Mouse (Mus musculus) midbrain, embryonic 14.5 days (tissue): ENCODE results near the gene Sema7a. TPM values are rescaled to one million over a fixed set of nuclear protein-coding genes. Genes with fewer than 3 reads are reported as not detected.

Experiments used
- ATAC-seq: fragments of 200-750 bp; cut with Nextera tagmentation; 2 replicates; pipeline ENCODE4 v1.8.0; 2017; ENCODE audit warnings: moderate number of reproducible peaks, moderate library complexity; ENCODE audit not compliant: low FRiP score, low TSS enrichment
- DNase-seq: peaks from one replicate; pipeline ENCODE4 v3.0.0-alpha.2; 2015
- H3K27ac ChIP-seq: fragments of 300-500 bp; sonication (generic); replicated peaks from 2 replicates; pipeline ENCODE4 v1.5.1; 2014; ENCODE audit warnings: mild to moderate bottlenecking, low read depth, low read length, moderate library complexity
- H3K27me3 ChIP-seq: fragments of 300-500 bp; sonication (generic); 2 replicates; pipeline ENCODE4 v1.6.1; 2014; ENCODE audit warnings: low read length, control low read depth, mixed read lengths; ENCODE audit not compliant: control insufficient read depth, insufficient read depth
- H3K36me3 ChIP-seq: fragments of 300-500 bp; sonication (generic); 2 replicates; pipeline ENCODE4 v1.6.1; 2014; ENCODE audit warnings: low read length, control low read depth; ENCODE audit not compliant: control insufficient read depth, insufficient read depth
- H3K4me1 ChIP-seq: fragments of 300-500 bp; sonication (generic); 2 replicates; pipeline ENCODE4 v1.6.1; 2014; ENCODE audit warnings: mild to moderate bottlenecking, antibody characterized with exemption, low read length, control low read depth; ENCODE audit not compliant: control insufficient read depth, insufficient read depth
- H3K4me2 ChIP-seq: fragments of 300-500 bp; sonication (generic); 2 replicates; pipeline ENCODE4 v1.6.1; 2014; ENCODE audit warnings: mild to moderate bottlenecking, low read length, moderate library complexity
- H3K4me3 ChIP-seq: fragments of 300-500 bp; sonication (generic); replicated peaks from 2 replicates; pipeline ENCODE4 v1.5.1; 2014; ENCODE audit warnings: low read depth, low read length
- H3K9ac ChIP-seq: fragments of 300-500 bp; sonication (generic); replicated peaks from 2 replicates; pipeline ENCODE4 v1.6.1; 2014; ENCODE audit warnings: mild to moderate bottlenecking, low read length, moderate library complexity
- H3K9me3 ChIP-seq: fragments of 300-500 bp; sonication (generic); 2 replicates; pipeline ENCODE4 v1.6.1; 2016; ENCODE audit warnings: low read length, control low read depth, mixed read lengths; ENCODE audit not compliant: control insufficient read depth
- WGBS: fragments of 180-500 bp; shearing (Covaris S2); extraction: QIAGEN DNeasy Blood & Tissue Kit; methylation state at CpG from one replicate; pipeline ENCODE4 v1.1.7; 2014; 5-methylcytosine and 5-hydroxymethylcytosine counted together
- polyA plus RNA-seq: library from polyadenylated mRNA; unstranded; fragments of >200 nt; fragmentation: Nextera tagmentation; extraction: Ambion mirVana; gene quantifications from 2 replicates; pipeline ENCODE4 v1.2.1, GENCODE M21; 2014

The Sema7a gene
- polyA plus RNA-seq, 1 experiment from 2014 or later: 3.7 TPM

GRCm38 (mm10) chr9:57944572-57944971 is 4.7 kb downstream of the Sema7a start:
- H3K27ac ChIP-seq: no peak overlapping the region
- DNase-seq (peak; percentile 74), ATAC-seq (no peak)
- 26% methylated on average over 5 of the region's 5 CpGs for WGBS
- no peaks in the 10 kb centered on the region for H3K36me3 ChIP-seq
- no peak overlapping the region for H3K4me2 ChIP-seq
- peaks cover 32% of the 10 kb centered on the region for H3K4me1 ChIP-seq
- 0 out of 2 replicates have a peak, but pooled peaks cover 5% of the 10 kb centered on the region for H3K27me3 ChIP-seq
- no peaks in the 10 kb centered on the region for H3K9me3 ChIP-seq
- H3K9ac ChIP-seq: no peak overlapping the region
- no peak overlapping the region for H3K4me3 ChIP-seq

GRCm38 (mm10) chr9:57945771-57946616 is 6.1 kb downstream of the Sema7a start:
- DNase-seq (no peak), ATAC-seq (no peak)
- Histone ChIP-seq H3K27ac (no peak overlapping the region), H3K4me3 (no peak overlapping the region), H3K4me1 (peaks cover 30% of the 10 kb centered on the region), H3K9ac (no peak overlapping the region), H3K36me3 (no peaks in the 10 kb centered on the region), H3K9me3 (no peaks in the 10 kb centered on the region), H3K4me2 (no peak overlapping the region), H3K27me3 (0 out of 2 replicates have a peak, but pooled peaks cover 5% of the 10 kb centered on the region)
- WGBS: 56% methylated on average over 8 of the region's 8 CpGs

GRCm38 (mm10) chr9:57947381-57948030 is 7.6 kb downstream of the Sema7a start:
- no peak overlapping the region for H3K4me3 ChIP-seq
- WGBS: 59% methylated on average over 7 of the region's 7 CpGs
- H3K9ac ChIP-seq: no peak overlapping the region
- no peak overlapping the region for H3K4me2 ChIP-seq
- no peak for DNase-seq
- no peaks in the 10 kb centered on the region for H3K36me3 ChIP-seq
- no peaks in the 10 kb centered on the region for H3K27me3 ChIP-seq
- ATAC-seq: no peak
- peaks cover 15% of the 10 kb centered on the region for H3K4me1 ChIP-seq
- no peaks in the 10 kb centered on the region for H3K9me3 ChIP-seq
- H3K27ac ChIP-seq: no peak overlapping the region

DNA sequence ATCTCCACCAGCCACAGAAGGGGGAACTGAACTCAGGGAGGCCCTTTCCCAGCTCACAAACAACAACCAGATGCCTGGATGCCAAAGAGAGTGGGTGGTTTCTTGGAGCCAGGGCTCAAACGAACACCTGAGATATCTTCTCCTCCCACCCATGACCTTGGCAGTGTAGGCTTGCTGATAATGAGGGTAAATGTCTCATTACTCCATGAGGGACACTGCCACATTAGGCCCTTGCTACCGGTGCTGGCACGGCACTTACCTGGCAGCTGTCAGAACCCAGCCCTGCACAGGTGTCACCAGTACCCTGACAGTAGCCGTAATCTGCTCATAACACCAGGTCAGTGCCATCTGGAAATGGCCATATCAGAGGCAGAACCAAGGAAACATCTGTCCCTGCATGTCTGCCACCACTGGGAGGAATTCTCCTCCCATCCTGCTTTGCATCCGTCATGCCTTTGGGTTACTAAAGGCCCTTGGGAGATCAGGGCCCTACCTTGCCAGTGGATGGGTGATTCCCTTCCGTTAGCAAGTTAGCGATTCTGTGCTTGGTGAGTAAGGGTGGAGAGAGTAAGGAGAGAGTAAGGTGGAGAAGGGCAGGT is 8.5 kb downstream of the Sema7a start:
- no peak for ATAC-seq
- H3K4me1 ChIP-seq: peaks cover 10% of the 10 kb centered on the region
- 84% methylated on average over 7 of the region's 7 CpGs for WGBS

DNA sequence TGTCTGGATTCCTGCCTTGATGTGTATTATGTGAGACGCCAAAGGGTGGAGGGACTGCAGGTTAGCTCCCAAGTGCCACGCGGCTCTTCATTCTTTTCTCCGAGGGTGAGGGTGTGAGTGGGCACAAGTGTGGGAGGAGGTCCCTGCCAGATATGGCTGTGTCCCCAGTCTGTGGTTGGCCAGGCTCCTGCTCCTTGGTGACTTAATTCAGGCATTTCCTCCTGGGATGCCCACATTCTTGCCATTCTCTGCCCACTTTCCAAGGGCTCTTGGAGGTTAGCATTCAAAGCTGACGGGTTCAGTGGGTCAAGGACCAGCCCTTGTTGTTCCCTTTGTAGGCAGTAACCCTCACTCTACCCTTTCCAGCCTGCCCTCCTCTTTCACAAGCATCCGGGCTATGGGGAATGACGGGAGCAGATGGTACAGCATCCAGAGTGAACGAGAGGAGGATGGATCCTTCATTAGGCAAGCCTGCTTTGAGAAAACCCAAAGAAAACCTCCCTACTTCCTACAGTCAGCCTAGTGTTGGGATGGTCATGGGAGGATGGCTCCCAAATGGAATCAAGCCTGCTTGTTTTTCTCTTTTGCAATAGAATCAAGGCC is 9.3 kb downstream of the Sema7a start:
- 85% methylated on average over 8 of the region's 8 CpGs for WGBS
- ATAC-seq (no peak), DNase-seq (no peak)
- no peak overlapping the region for H3K9ac ChIP-seq
- no peak overlapping the region for H3K4me3 ChIP-seq
- H3K4me1 ChIP-seq: peaks cover 7% of the 10 kb centered on the region
- no peaks in the 10 kb centered on the region for H3K9me3 ChIP-seq
- no peaks in the 10 kb centered on the region for H3K27me3 ChIP-seq
- H3K27ac ChIP-seq: no peak overlapping the region
- no peaks in the 10 kb centered on the region for H3K36me3 ChIP-seq
- no peak overlapping the region for H3K4me2 ChIP-seq

More for the DNA sequence above, 8.5 kb downstream of the Sema7a start:
- DNase-seq: no peak
- H3K4me2 ChIP-seq: no peak overlapping the region
- H3K9ac ChIP-seq: no peak overlapping the region
- no peaks in the 10 kb centered on the region for H3K36me3 ChIP-seq
- H3K9me3 ChIP-seq: no peaks in the 10 kb centered on the region
- no peak overlapping the region for H3K4me3 ChIP-seq
- H3K27ac ChIP-seq: no peak overlapping the region
- H3K27me3 ChIP-seq: no peaks in the 10 kb centered on the region

DNA sequence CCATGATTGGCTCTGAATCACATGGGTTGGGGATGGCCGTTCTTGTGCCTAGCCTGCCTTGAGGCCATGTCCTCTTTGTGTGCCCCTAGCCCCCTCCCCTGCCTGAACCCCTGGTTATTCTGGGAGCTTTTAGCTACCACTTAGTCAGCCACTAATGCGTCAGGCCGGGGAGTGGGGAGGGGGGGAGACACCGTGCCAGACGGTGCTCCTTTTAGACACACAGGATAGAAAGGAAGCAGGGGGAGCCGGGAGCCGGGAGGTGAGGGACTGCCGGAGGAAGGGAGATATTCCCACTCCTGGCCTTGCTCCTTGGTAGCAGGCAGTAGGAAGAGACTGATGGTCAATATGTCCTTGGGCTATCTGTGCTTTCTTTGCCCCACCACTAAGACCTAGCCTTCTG is 10.0 kb downstream of the Sema7a start:
- peaks cover 4% of the 10 kb centered on the region; the same call in 1 of the 2 replicates for H3K36me3 ChIP-seq
- DNase-seq: no peak
- WGBS: 48% methylated on average over 8 of the region's 8 CpGs
- H3K27me3 ChIP-seq: no peaks in the 10 kb centered on the region
- peaks cover 7% of the 10 kb centered on the region for H3K4me1 ChIP-seq
- no peak overlapping the region for H3K27ac ChIP-seq
- H3K9me3 ChIP-seq: no peaks in the 10 kb centered on the region
- ATAC-seq: no peak
- no peak overlapping the region for H3K9ac ChIP-seq
- H3K4me2 ChIP-seq: no peak overlapping the region
- no peak overlapping the region for H3K4me3 ChIP-seq

DNA sequence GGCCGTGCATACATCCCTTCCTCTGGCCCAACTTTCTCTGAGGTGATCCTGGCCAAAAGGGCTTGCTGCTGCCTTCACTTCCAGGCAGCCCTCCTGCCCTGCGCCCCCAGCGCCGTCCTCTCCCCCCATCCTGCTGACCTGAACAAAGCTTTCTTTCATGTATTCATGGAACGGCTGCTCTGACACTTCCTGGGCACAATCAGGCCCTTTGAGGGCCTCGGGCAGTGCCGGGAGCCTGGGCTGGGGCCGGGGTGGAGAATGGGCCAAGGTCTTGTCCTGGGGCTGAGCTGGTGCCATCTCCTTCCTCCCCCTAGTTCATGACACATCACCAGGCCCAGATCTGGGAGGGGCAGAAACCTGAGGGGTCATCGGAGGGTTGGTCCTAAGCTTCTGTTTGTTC is 10.6 kb downstream of the Sema7a start:
- 34% methylated on average over 9 of the region's 9 CpGs for WGBS
- no peak overlapping the region for H3K9ac ChIP-seq

DNA sequence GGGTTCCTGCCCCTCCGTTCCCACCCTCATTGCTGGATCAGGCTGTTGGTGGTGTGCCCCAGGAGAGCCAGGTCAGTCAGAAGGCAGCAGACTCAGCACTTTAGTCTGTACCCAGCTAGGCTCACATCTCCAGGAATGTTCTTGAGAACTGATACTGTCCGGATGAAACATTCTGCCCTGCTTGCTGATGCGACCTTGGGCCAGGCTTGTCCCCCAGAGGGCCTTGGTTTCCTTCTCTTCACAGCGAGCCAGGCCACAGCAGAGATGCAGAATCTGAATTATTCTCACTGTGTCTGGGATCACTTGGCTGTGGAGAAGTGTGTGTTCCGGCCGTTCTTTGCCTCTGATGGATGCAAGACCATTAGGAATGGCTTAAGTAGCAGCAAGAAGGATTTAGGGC is 12.1 kb downstream of the Sema7a start:
- ATAC-seq: no peak
- DNase-seq: no peak
- H3K4me2 ChIP-seq: no peak overlapping the region
- no peaks in the 10 kb centered on the region for H3K27me3 ChIP-seq
- no peak overlapping the region for H3K27ac ChIP-seq
- H3K36me3 ChIP-seq: peaks cover 24% of the 10 kb centered on the region
- H3K9me3 ChIP-seq: no peaks in the 10 kb centered on the region
- no peak overlapping the region for H3K9ac ChIP-seq
- no peak overlapping the region for H3K4me3 ChIP-seq
- WGBS: 58% methylated on average over 6 of the region's 6 CpGs
- no peaks in the 10 kb centered on the region; the same call in 1 of the 2 replicates for H3K4me1 ChIP-seq

More for the DNA sequence above, 10.6 kb downstream of the Sema7a start:
- Histone ChIP-seq H3K36me3 (peaks cover 10% of the 10 kb centered on the region), H3K27me3 (no peaks in the 10 kb centered on the region), H3K4me3 (no peak overlapping the region), H3K9me3 (no peaks in the 10 kb centered on the region), H3K4me2 (no peak overlapping the region), H3K4me1 (peaks cover 6% of the 10 kb centered on the region), H3K27ac (no peak overlapping the region)
- ATAC-seq (no peak), DNase-seq (no peak)
